Mouse (Mus musculus) cerebellum, postnatal 25 days (tissue): ENCODE data around the gene Azin2.
A peak's percentile ranks its signal among the peaks of the same experiment; 100 is the strongest.

ENCODE experiments used
- DNase-seq, 2 experiments: peaks; one replicate each; pipeline ENCODE4 v3.0.0; 2021; ENCODE audit warnings: mixed read lengths in 2 of 2

Azin2 gene

DNA sequence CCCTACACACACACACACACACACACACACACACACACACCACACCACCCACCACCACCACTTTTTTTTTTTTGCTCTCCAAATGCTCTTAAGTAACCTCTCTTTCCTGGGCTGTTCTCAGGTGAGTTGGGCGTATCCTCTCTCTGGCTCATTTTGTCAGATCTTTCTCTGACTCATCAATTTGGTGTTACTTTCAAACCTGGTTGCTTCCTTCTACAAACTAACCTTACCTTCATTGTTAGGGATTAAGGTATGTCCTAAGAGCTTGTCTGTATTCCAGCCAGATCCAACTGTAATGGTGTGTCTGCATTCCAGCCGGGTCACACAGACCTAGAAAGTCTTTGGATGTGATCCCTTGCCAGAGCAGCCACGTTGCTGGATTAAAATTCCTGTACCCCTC is 15.0 kb upstream of the Azin2 start:
- DNase-seq: no peak

DNA sequence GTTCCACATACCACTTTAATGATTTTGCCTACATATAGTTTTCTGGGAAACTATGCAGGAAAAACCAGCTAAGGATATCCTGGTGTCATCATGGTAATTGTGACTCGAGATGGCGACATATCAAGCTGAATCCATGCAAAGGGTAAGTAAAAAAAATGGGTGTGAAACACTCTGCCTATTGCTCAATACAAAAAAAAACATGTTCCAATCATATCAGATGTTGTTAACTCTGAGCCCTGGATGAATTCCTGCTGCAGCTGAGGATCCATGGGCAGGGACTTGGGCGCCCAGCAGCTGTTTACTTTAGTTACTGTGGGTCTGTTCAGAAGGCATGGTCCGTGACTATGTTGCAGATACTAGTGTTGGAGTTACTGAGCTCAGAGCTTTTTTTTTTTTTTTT is 14.3 kb upstream of the Azin2 start:
- no peak for DNase-seq

- no peak for DNase-seq
Measured at GRCm38 (mm10) chr4:128974677-128975076, 12.4 kb upstream of the Azin2 start.

GRCm38 (mm10) chr4:128971065-128971694 is 8.9 kb upstream of the Azin2 start:
- peak; percentile 86 to 93 for DNase-seq

GRCm38 (mm10) chr4:128970417-128970807 is 8.2 kb upstream of the Azin2 start:
- no peak for DNase-seq

- DNase-seq: no peak
Measured at GRCm38 (mm10) chr4:128969607-128970416, 7.6 kb upstream of the Azin2 start.

- DNase-seq: no peak
Measured at GRCm38 (mm10) chr4:128969081-128969480, 6.8 kb upstream of the Azin2 start.

GRCm38 (mm10) chr4:128966751-128967150 is 4.5 kb upstream of the Azin2 start:
- DNase-seq: no peak

- no peak for DNase-seq
Measured at GRCm38 (mm10) chr4:128962926-128963290, 666 bp upstream of the Azin2 start.

DNA sequence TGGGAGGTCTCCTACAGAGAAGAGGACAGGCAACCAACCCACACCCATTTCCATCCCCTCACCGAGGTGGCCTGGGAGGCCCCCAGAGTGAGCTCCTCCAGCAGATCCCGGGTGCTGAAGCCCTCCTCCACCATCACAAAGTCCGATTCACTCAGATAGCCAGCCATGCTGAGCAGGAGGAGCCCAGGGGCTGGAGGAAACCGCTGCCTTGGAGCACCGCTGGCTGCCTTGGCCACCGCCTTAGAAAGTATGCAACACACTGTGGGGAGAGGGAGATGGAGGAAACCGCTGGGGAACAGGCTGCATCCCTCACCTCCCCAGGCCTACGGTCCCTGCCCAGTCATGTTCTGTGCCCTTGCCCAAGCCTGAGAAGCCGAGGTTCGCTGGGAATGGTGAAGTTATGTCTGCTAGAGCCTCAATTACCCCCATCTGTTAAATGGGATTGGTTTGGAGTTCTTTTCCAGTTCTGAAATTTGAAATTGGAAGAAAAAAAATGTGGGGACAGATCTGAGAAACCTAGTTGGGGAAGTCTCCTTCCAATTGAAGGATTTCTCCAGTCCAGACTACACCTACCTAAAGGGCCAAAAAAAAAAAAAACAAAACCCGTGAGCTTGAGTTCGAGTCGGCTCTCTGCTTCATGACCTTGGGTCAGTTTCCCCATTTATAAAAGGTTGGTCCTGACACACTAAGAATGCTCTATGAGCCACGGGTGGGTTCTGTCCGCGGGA is 777 bp downstream of the Azin2 start:
- peak in 1 of 2 experiments; percentile 31 for DNase-seq

GRCm38 (mm10) chr4:128959676-128960075 is 2.6 kb downstream of the Azin2 start:
- DNase-seq: peak; percentile 26 to 33

DNA sequence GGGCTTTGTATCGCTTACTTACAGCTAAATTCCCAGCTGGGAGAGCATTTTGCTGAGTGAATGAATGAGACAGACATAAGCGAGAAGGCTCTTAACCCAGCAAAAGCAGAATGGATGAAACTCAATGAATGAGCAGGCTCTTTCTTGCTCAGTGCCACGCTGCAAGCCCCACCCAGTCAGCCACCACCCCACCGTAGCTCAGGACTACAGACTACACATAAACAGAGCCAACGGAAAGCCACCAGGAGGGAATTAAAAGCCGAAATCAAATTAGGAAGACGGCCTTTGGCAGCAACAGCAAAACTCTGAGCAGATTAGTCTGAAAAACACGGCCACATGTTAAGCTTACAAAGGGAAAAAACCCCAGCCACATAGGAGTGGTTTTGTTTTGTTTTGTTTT is 3.4 kb downstream of the Azin2 start:
- DNase-seq: no peak

DNA sequence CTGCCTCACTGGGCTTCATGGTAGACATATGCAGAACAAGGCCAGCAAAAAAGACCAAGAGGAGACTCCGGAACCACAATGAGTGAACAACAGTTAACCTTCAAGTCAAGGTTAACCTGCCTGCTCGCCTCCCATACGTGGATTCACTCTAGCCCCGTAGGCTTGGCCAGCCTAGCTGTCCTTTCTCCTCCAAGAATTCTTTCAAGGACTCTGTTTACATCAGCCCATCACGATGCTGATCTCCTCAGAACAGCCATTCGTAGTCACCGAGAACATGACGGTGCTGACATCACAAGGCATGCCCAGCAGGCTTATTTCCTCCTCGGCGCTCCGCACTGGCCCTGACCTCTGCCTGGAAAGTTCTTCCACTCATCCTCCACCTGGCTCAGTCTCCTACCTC is 4.1 kb downstream of the Azin2 start:
- DNase-seq: no peak

DNA sequence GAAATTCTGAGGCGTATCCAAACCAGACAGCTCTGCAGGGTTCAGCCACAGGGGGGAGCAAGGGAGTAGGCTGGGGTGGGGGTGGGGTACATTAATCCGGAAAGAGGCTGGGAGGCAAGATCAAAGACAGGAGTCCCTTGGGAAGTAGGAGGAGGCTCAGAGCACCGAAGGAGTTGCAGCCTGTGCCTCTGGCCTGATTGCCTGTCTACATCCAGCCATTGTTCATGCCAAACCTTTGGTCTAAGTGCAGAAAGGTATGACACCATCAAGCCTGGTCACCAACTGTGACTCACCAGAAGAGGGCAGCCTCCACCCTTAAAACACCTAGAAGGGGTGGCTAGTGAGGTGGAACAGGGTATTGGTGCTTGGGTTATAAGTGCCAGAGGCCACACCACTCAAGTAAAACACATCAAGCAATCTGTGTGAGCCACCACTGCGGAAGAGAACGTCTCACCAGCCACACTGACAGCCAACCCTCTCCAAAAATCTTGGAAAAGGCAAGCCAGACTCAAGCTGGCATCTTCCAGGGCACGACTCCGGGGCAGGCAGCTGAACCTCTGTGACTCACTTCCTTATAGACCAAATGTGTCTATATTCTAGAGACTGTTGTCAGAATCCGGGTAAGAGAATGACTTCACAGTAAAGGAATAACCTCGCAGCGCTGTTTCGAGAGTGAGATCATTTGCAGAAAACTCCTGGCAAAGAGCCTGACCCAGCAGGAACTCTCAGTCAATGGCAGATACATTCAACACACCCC is 4.9 kb downstream of the Azin2 start:
- peak; percentile 52 to 69 for DNase-seq

- DNase-seq: no peak
Measured at GRCm38 (mm10) chr4:128953851-128954250, 8.4 kb downstream of the Azin2 start.

GRCm38 (mm10) chr4:128950461-128950860 is 11.8 kb downstream of the Azin2 start:
- DNase-seq: peak in 1 of 2 experiments; percentile 32

- no peak for DNase-seq
Measured at GRCm38 (mm10) chr4:128949470-128950005, 12.7 kb downstream of the Azin2 start.

GRCm38 (mm10) chr4:128948137-128948674 is 14.0 kb downstream of the Azin2 start:
- peak; percentile 60 to 76 for DNase-seq

DNA sequence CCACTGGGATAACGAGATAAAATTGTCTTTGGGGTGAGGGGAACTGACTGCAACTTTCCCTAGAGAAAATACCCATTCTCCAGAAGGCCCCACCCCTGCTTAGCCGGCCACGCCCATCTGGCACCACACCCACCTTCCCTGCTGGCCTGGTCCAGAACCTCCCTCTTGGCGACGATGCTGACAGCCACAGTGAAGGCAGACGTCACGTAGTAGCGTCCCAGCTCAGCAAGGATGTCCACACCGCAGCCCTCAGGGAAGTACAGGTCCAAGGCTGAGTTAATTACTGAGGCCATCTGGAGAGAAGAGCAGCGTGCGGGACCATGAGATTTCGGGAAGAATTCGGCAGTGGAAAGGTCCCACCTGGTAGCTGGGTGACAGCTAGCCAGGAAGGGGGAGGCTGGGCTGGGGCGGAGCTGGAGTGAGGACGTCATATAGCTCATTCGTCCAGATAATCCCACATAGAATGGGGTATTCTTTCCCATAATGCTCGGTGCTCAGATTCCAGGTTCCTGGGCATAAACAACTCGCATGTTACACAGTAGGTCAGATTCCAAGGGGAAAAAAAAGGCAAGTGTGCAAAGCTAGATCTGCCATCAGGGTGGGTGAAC is 14.8 kb downstream of the Azin2 start:
- peak in 1 of 2 experiments; percentile 43 for DNase-seq

GRCm38 (mm10) chr4:128946736-128947135 is 15.5 kb downstream of the Azin2 start:
- no peak for DNase-seq

DNA sequence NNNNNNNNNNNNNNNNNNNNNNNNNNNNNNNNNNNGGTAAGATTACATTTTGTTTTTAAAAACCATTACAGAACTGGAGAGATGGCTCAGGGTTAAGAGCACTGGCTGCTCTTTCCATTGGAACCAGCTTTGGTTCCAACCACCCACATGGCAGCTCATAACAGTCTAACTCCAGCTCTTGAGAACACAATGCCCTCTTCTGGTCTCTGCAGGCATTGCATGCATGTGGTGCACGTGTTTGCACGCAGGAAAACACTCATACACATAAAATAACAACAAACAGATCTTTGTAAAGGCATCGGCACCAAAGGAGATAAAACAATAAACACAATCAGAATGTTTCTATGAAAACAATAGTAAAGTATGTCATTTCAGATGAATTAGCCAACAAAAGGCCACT is 19.9 kb downstream of the Azin2 start:
- no peak for DNase-seq

- DNase-seq: no peak
Measured at GRCm38 (mm10) chr4:128935595-128935994, 26.6 kb downstream of the Azin2 start.
